Mouse (Mus musculus) MEL (cell line): Measurements from ENCODE around the gene Krt79. TPM values are rescaled to one million over a fixed set of nuclear protein-coding genes. Genes with fewer than 3 reads are reported as not detected.

Source experiments
- DNase-seq: peaks from one replicate; pipeline ENCODE4 v3.0.0; 2011; ENCODE audit warnings: low read depth, low spot score
- H3K27ac ChIP-seq: 2 replicates; pipeline ENCODE4 v1.5.1; 2012; ENCODE audit warnings: low read depth, mild to moderate bottlenecking, control low read depth, low read length, moderate library complexity; ENCODE audit not compliant: control insufficient read depth
- H3K27me3 ChIP-seq, 2 experiments: fragments of 150-350 bp in 1 of 2; sonication (generic) in 1 of 2; 2 replicates each; pipeline ENCODE4 v1.6.1; 2012; ENCODE audit warnings: low read length in 2 of 2, mild to moderate bottlenecking in 2 of 2, improper control_type of control experiment in 1 of 2, moderate library complexity in 1 of 2; ENCODE audit not compliant: insufficient read depth in 2 of 2, control insufficient read depth in 1 of 2
- H3K36me3 ChIP-seq, 2 experiments: 2 replicates each; pipeline ENCODE4 v1.6.1; 2012 to 2014; ENCODE audit warnings: low read length in 2 of 2, improper control_type of control experiment in 1 of 2, inconsistent platforms in 1 of 2, mild to moderate bottlenecking in 1 of 2; ENCODE audit not compliant: insufficient read depth in 2 of 2, control insufficient read depth in 1 of 2
- H3K4me1 ChIP-seq, 2 experiments: fragments of 150-350 bp in 1 of 2; sonication (generic) in 1 of 2; 2 replicates each; pipeline ENCODE4 v1.6.1; 2012; ENCODE audit warnings: low read length in 2 of 2, improper control_type of control experiment in 1 of 2, mild to moderate bottlenecking in 1 of 2; ENCODE audit not compliant: insufficient read depth in 2 of 2, control insufficient read depth in 1 of 2
- H3K4me3 ChIP-seq, 2 experiments: fragments of 150-350 bp in 1 of 2; sonication (generic) in 1 of 2; 2 replicates each; pipeline ENCODE4 v1.5.1; 2012; ENCODE audit warnings: low read depth in 2 of 2, low read length in 2 of 2, mild to moderate bottlenecking in 2 of 2, moderate library complexity in 2 of 2, control low read depth in 1 of 2, improper control_type of control experiment in 1 of 2; ENCODE audit not compliant: control insufficient read depth in 1 of 2, insufficient read depth in 1 of 2
- H3K79me2 ChIP-seq: 2 replicates; pipeline ENCODE4 v1.6.1; 2012; ENCODE audit warnings: mild to moderate bottlenecking, low read length, moderate library complexity; ENCODE audit not compliant: control insufficient read depth, poor library complexity, insufficient read depth
- H3K9ac ChIP-seq: 2 replicates; pipeline ENCODE4 v1.6.1; 2012; ENCODE audit warnings: low read depth, mild to moderate bottlenecking, control low read depth, low read length, moderate library complexity; ENCODE audit not compliant: control insufficient read depth, poor library complexity, severe bottlenecking
- H3K9me3 ChIP-seq: fragments of 150-350 bp; sonication (generic); replicated peaks from 2 replicates; pipeline ENCODE4 v1.6.1; 2012; ENCODE audit warnings: mild to moderate bottlenecking, low read length, improper control_type of control experiment, moderate library complexity; ENCODE audit not compliant: insufficient read depth
- CHD1 ChIP-seq: IDR thresholded peaks from 2 replicates; pipeline ENCODE4 v1.6.1; 2012; ENCODE audit warnings: low read depth, mild to moderate bottlenecking, inconsistent platforms, low read length, improper control_type of control experiment
- CTCF ChIP-seq, 3 experiments: IDR thresholded peaks in 2 of 3; conservative IDR thresholded peaks in 1 of 3; 2 replicates each; pipeline ENCODE4 v1.5.1; 2011 to 2012; ENCODE audit warnings: low read length in 3 of 3, low read depth in 2 of 3, mild to moderate bottlenecking in 2 of 3, improper control_type of control experiment in 1 of 3, inconsistent platforms in 1 of 3, mixed read lengths in 1 of 3, moderate library complexity in 1 of 3; ENCODE audit not compliant: control insufficient read depth in 1 of 3, insufficient read depth in 1 of 3, poor library complexity in 1 of 3, severe bottlenecking in 1 of 3
- GABPA ChIP-seq: IDR thresholded peaks from 2 replicates; pipeline ENCODE4 v1.6.1; 2012; ENCODE audit warnings: low read depth, mild to moderate bottlenecking, inconsistent platforms, low read length, improper control_type of control experiment, moderate library complexity
- MAFK ChIP-seq: IDR thresholded peaks from 2 replicates; pipeline ENCODE4 v1.6.1; 2011; ENCODE audit warnings: low read depth, mild to moderate bottlenecking, low read length, improper control_type of control experiment, borderline replicate concordance
- MAX ChIP-seq: IDR thresholded peaks from 2 replicates; pipeline ENCODE4 v1.6.1; 2011; ENCODE audit warnings: low read length, improper control_type of control experiment
- MAZ ChIP-seq: IDR thresholded peaks from 2 replicates; pipeline ENCODE4 v1.6.1; 2012; ENCODE audit warnings: low read depth, mild to moderate bottlenecking, inconsistent platforms, low read length, improper control_type of control experiment
- MXI1 ChIP-seq: IDR thresholded peaks from 2 replicates; pipeline ENCODE4 v1.6.1; 2011; ENCODE audit warnings: mild to moderate bottlenecking, low read depth, low read length, improper control_type of control experiment
- MYC ChIP-seq: IDR thresholded peaks from 2 replicates; pipeline ENCODE4 v1.6.1; 2011; ENCODE audit warnings: low read depth, mild to moderate bottlenecking, low read length, improper control_type of control experiment, moderate library complexity
- NRF1 ChIP-seq: IDR thresholded peaks from 2 replicates; pipeline ENCODE4 v1.6.1; 2014; ENCODE audit warnings: low read depth, mild to moderate bottlenecking, inconsistent platforms, low read length, improper control_type of control experiment, moderate library complexity; ENCODE audit not compliant: poor library complexity, insufficient read depth, severe bottlenecking
- POLR2A ChIP-seq, 2 experiments: IDR thresholded peaks; 2 replicates each; pipeline ENCODE4 v1.6.1; 2011 to 2012; ENCODE audit warnings: low read length in 2 of 2, mild to moderate bottlenecking in 2 of 2, control low read depth in 1 of 2, improper control_type of control experiment in 1 of 2, low read depth in 1 of 2, moderate library complexity in 1 of 2; ENCODE audit not compliant: control insufficient read depth in 1 of 2, insufficient read depth in 1 of 2, poor library complexity in 1 of 2
- POLR2AphosphoS5 ChIP-seq: IDR thresholded peaks from 2 replicates; pipeline ENCODE4 v1.6.1; 2012; ENCODE audit warnings: low read depth, borderline replicate concordance, mild to moderate bottlenecking, inconsistent platforms, low read length, moderate library complexity, mixed read lengths
- RCOR1 ChIP-seq: IDR thresholded peaks from 2 replicates; pipeline ENCODE4 v1.6.1; 2012; ENCODE audit warnings: low read depth, mild to moderate bottlenecking, inconsistent platforms, low read length, improper control_type of control experiment
- SIN3A ChIP-seq: IDR thresholded peaks from 2 replicates; pipeline ENCODE4 v1.6.1; 2012; ENCODE audit warnings: low read length, improper control_type of control experiment, inconsistent platforms
- SMC3 ChIP-seq: IDR thresholded peaks from 2 replicates; pipeline ENCODE4 v1.6.1; 2011; ENCODE audit warnings: low read depth, low read length, improper control_type of control experiment
- TCF12 ChIP-seq: IDR thresholded peaks from 2 replicates; pipeline ENCODE4 v1.6.1; 2014; ENCODE audit warnings: low read depth, mild to moderate bottlenecking, inconsistent platforms, low read length, improper control_type of control experiment, moderate library complexity
- UBTF ChIP-seq: IDR thresholded peaks from 2 replicates; pipeline ENCODE4 v1.6.1; 2012; ENCODE audit warnings: low read depth, mild to moderate bottlenecking, inconsistent platforms, low read length, improper control_type of control experiment, moderate library complexity, borderline replicate concordance; ENCODE audit not compliant: insufficient read depth
- USF1 ChIP-seq: IDR thresholded peaks from 2 replicates; pipeline ENCODE4 v1.6.1; 2014; ENCODE audit warnings: low read depth, mild to moderate bottlenecking, inconsistent platforms, low read length, improper control_type of control experiment, moderate library complexity
- USF2 ChIP-seq, 2 experiments: IDR thresholded peaks; 2 replicates each; pipeline ENCODE4 v1.6.1; 2011 to 2012; ENCODE audit warnings: improper control_type of control experiment in 2 of 2, low read length in 2 of 2, borderline replicate concordance in 1 of 2, inconsistent platforms in 1 of 2, low read depth in 1 of 2, mild to moderate bottlenecking in 1 of 2; ENCODE audit not compliant: insufficient read depth in 1 of 2
- polyA plus RNA-seq, 2 experiments: library from polyadenylated mRNA; stranded (reverse) in 1 of 2; unstranded in 1 of 2; fragments of >175 nt in 1 of 2; fragments of >200 nt in 1 of 2; gene quantifications; 2 replicates each; pipeline versions ENCODE4 v1.2.1 to v1.2.4; 2012; ENCODE audit warnings: low replicate concordance in 2 of 2, low read depth in 1 of 2; ENCODE audit not compliant: insufficient read length in 2 of 2, insufficient read depth in 1 of 2, missing spikeins in 1 of 2
- total RNA-seq: library from RNA; depleted of rRNA; stranded (reverse); fragments of 300-350 nt; gene quantifications from 2 replicates; pipeline ENCODE4 v1.2.3, GENCODE M21; 2012

Krt79 gene
- total and polyA plus RNA-seq, 3 experiments = not detected

DNA sequence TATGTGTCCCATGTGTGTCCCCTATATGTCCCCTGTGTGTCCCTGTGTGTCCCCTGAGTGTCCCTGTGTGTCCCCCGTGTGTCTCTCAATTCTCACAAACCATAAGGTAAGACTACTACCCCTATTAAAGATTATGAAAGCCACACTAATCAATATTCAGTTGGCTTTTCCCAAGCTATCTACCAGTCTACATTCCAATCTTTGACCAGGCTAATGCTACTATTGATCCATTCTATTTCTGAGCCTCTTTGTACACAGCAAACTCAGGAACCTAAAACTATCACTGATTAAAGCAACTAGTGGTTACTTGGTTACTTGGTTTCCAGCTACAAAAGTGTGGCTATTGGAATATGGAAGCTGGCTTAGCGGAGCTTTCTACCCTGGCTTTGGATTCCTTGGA is 17.8 kb downstream of the Krt79 start:
- TF ChIP-seq USF1 = no peak
- no peak for TF ChIP-seq POLR2A (IDR thresholded peaks at IDR 0.05; ENCODE audit: control insufficient read depth in 1 of 2, insufficient read depth in 1 of 2, low read depth in 1 of 2, low read length in 2 of 2, poor library complexity in 1 of 2)
- no peak for TF ChIP-seq TCF12
- no peak for TF ChIP-seq SMC3
- TF ChIP-seq NRF1 = no peak
- TF ChIP-seq CHD1 = no peak
- Histone ChIP-seq H3K27me3 (no peaks in the 10 kb centered on the region), H3K4me3 (no peak overlapping the region), H3K27ac (no peak overlapping the region), H3K36me3 (no peaks in the 10 kb centered on the region), H3K4me1 (no peaks in the 10 kb centered on the region), H3K79me2 (no peaks in the 10 kb centered on the region), H3K9me3 (no peaks in the 10 kb centered on the region), H3K9ac (no peak overlapping the region)
- DNase-seq = no peak

- Histone ChIP-seq H3K9ac (no peak overlapping the region), H3K27me3 (peaks cover 0 to 6% of the 10 kb centered on the region in 2 experiments; a peak in 3 of 4 replicates), H3K36me3 (no peaks in the 10 kb centered on the region), H3K4me3 (no peak overlapping the region), H3K27ac (no peak overlapping the region), H3K4me1 (no peaks in the 10 kb centered on the region), H3K79me2 (no peaks in the 10 kb centered on the region), H3K9me3 (no peaks in the 10 kb centered on the region)
- no peak for TF ChIP-seq MAZ
- no peak for TF ChIP-seq NRF1
- TF ChIP-seq USF2 (IDR thresholded peaks at IDR 0.05; ENCODE audit: borderline replicate concordance in 1 of 2, insufficient read depth in 1 of 2, low read depth in 1 of 2, low read length in 2 of 2) = no peak
- TF ChIP-seq MXI1 = no peak
- no peak for TF ChIP-seq CTCF (IDR thresholded peaks at IDR 0.05 in 2 of 3, conservative IDR thresholded peaks at IDR 0.05 in 1 of 3; ENCODE audit: control insufficient read depth in 1 of 3, insufficient read depth in 1 of 3, low read depth in 2 of 3, low read length in 3 of 3, poor library complexity in 1 of 3, severe bottlenecking in 1 of 3)
- TF ChIP-seq GABPA = no peak
- TF ChIP-seq RCOR1 = no peak
- TF ChIP-seq MAX = no peak
- no peak for TF ChIP-seq MAFK
- TF ChIP-seq SIN3A = no peak
- TF ChIP-seq MYC = no peak
- DNase-seq = no peak
These were observed 24.1 kb downstream of the Krt79 start for GRCm38 (mm10) chr15:101916072-101916471.

GRCm38 (mm10) chr15:101904849-101905248 is 35.3 kb downstream of the Krt79 start:
- Histone ChIP-seq H3K9ac (no peak overlapping the region), H3K79me2 (no peaks in the 10 kb centered on the region), H3K9me3 (no peaks in the 10 kb centered on the region), H3K27me3 (peaks cover 0 to 3% of the 10 kb centered on the region in 2 experiments; a peak in 2 of 4 replicates), H3K27ac (no peak overlapping the region), H3K4me3 (no peak overlapping the region), H3K4me1 (no peaks in the 10 kb centered on the region), H3K36me3 (no peaks in the 10 kb centered on the region)
- TF ChIP-seq POLR2AphosphoS5 (no peak), UBTF (no peak), SMC3 (no peak), USF1 (peak; percentile 21; the same call in 1 of the 2 replicates)
- DNase-seq = no peak
